Mouse (Mus musculus) B cell, adult 62 days (primary cell): ENCODE results near the gene Gm8122. TPM values are rescaled to one million over a fixed set of nuclear protein-coding genes. Genes with fewer than 3 reads are reported as not detected.

Experiments
- total RNA-seq: library from RNA; stranded (reverse); gene quantifications from 4 replicates; pipeline ENCODE4 v1.2.4, GENCODE M21; 2023

Gene Gm8122
- not detected in 4 replicates for total RNA-seq

GRCm38 (mm10) chr14:43235204-43235603, at the start of gene Gm8122:
Gm8122 (minus strand) TSS chr14:43235304.

DNA sequence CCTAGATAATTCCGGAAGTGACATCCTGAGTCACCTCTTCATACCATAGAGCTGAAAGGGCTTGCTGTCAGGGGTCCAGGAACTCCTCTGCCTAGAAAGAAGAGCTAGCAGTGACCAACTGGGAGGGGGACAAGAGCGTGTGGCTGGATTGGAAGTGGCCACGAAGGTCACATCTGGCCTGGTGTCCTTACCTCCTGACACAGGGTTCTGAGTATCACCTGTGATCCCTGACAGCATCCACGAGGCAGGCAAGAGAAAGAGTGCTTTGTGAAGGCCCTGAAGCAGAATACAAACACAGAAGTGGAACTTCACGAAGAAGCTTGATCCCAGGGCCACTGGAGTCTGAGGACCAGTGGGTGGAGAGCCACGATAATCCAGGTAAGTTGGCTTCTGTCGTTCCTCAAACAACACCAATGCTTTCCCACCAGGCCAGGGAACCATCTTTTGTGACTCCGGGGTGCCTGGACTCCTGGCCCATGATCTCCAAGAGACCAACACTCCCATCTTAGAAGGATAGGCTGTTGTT, 39.9 kb upstream of the Gm8122 start, which contains the start of gene Gm9732:
TSS of gene Gm9732 (plus strand) at position 51 of the 526 bp plus-strand sequence.

DNA sequence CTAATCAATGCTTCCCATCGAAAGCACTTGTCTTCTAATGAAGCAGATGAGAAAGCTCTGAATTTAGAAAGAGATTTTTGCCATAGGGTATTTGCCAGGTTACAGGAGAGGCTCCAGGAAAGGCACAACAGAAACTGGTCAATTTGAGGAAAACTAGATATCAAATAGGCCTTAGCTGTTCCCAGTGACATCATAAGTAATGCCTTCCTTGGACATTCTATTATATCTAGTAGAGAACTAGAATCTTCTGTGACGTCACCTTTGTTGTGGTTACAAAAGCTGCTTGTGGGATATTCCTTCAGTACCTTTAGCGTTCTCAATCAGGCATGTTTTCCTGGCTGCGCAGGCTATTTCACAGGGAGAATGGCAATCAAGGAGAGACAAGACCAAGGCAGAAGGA, 23.2 kb upstream of the Gm8122 start, which contains the start of gene Gm8126:
TSS of gene Gm8126 (plus strand) at position 301 of the 400 bp plus-strand sequence.

Other genes starting within 250 kb of the Gm8122 start
- not detected in 4 replicates for gene Gm8082, start 241.7 kb downstream of the Gm8122 start, total RNA-seq
- gene Gm10376, start 219.7 kb downstream of the Gm8122 start, total RNA-seq = not detected in 4 replicates
- gene Gm8094, start 158.7 kb downstream of the Gm8122 start, total RNA-seq = not detected in 4 replicates
- gene Gm8104, start 134.7 kb downstream of the Gm8122 start, total RNA-seq = not detected in 4 replicates
- not detected in 4 replicates for gene Gm7233, start 55.4 kb downstream of the Gm8122 start, total RNA-seq
- not detected in 4 replicates for gene Gm8126, start 23.3 kb upstream of the Gm8122 start, total RNA-seq
- not detected in 4 replicates for gene Gm9732, start 39.7 kb upstream of the Gm8122 start, total RNA-seq
- gene Gm8127, start 58.5 kb upstream of the Gm8122 start, total RNA-seq = not detected in 4 replicates
- not detected in 4 replicates for gene 1700001F09Rik, start 112.5 kb upstream of the Gm8122 start, total RNA-seq
- not detected in 4 replicates for gene Gm8138, start 181.0 kb upstream of the Gm8122 start, total RNA-seq